Mouse (Mus musculus): Measurements from ENCODE around the gene Olfr1255.

The Olfr1255 gene

GRCm38 (mm10) chr2:89811751-89812150 is at the start of gene Olfr1255:
Gene Olfr1255 (plus strand): TSS chr2:89812051.
- no peak for DNase-seq (ENCODE audit: low spot score in 2 of 2)

DNA sequence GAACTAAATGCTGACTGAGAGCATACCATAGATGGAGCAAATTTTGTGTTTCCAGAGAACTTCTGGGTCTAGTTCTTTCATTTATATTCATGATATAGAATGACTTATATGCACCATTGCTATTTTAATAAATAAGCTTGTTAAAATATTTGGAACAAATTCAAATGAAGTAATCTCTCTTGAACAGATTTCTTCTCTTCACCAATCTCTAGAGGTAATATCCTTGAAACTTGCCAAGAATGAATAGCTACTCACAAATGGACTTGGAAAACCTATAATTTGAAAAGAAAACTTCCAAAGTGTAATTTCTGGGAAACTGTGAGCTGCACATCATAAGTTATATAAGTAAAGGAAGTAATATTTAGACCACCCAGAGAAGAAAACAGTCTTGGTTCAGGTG is 18.3 kb upstream of the Olfr1255 start, which contains the start of gene Olfr1254:
Gene Olfr1254 (minus strand): TSS at position 101 of the 400 bp plus-strand sequence.
- no peak for DNase-seq (ENCODE audit: low spot score in 2 of 2)

GRCm38 (mm10) chr2:89799583-89799982 is 12.3 kb upstream of the Olfr1255 start:
- no peak for DNase-seq (ENCODE audit: low spot score in 2 of 2)

DNA sequence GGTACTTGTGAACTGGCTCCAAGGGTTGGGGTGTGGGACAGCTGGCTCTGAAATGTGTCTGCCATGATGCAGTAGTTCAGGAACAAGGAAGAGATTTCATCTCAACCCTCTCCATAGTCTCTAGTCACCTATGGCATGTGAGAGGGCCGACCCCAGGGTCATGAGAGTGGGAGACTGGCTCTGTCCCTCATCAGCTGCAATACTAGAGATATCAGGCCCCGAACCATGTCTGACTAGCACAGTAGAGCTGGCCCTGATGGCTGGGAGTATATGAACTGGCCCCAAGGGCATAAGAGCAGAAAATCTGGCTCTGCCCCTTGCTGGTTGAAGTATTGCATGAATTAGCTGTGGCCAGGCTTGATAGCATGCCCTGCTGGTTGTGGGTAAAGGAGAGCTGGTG is 1.1 kb upstream of the Olfr1255 start:
- DNase-seq (ENCODE audit: low spot score in 2 of 2): no peak

DNA sequence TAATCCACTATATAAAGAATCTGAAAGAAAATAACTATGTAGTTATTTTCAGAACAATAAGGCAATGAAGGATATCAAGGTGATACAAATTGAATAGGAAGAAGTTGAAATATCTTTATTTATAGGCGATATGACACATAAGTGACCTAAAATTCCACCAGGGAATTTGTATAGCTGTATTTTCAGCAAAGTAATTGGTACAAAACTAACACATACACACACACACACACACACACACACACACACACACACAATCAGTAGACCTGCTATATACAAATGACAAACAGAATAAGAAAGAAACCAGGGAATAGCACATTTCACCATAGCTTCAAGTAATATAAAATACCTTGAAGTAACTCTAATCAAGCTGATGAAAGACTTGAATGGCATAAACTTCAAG is 8.4 kb downstream of the Olfr1255 start:
- no peak for DNase-seq (ENCODE audit: low spot score in 2 of 2)

DNA sequence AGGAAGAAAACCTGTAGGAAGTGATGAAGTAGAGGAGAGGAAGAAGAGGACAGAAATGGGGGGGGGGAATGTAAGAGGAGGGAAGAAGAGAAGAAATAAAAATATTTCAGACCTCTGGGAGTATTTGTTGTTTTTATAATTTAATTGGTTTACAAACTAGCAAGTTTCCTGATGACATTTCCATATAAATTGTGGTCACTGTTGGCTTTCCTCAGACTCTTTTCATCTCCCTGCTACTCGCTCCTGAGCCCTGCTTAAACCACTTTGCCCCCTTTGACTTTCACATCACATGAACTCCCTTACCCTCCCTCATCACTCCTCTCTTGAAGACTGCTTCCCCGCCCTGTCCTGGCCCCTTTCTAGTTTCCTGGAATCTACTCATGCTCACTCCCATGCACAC is 29.6 kb downstream of the Olfr1255 start, which contains the start of gene Olfr1256:
Gene Olfr1256 (minus strand): TSS at position 101 of the 400 bp plus-strand sequence.
- DNase-seq (ENCODE audit: low spot score in 2 of 2): no peak

GRCm38 (mm10) chr2:89848105-89848504 is 36.3 kb downstream of the Olfr1255 start, which contains the start of gene Olfr48:
Gene Olfr48 (minus strand): TSS chr2:89848205.
- DNase-seq (ENCODE audit: low spot score in 2 of 2): no peak

GRCm38 (mm10) chr2:89849230-89849629 is 37.4 kb downstream of the Olfr1255 start:
- no peak for DNase-seq (ENCODE audit: low spot score in 2 of 2)

Measured in right cerebral cortex, postnatal 36 days (tissue).